Mouse (Mus musculus) heart, postnatal 4 days (tissue): Measurements from ENCODE around the gene Msh4. TPM values are rescaled to one million over a fixed set of nuclear protein-coding genes. Genes with fewer than 3 reads are reported as not detected.

Experiments
- DNase-seq: peaks from one replicate; pipeline ENCODE4 v3.0.0; 2021
- total RNA-seq, 2 experiments: library from RNA; stranded (reverse); gene quantifications; 2 replicates each; pipeline ENCODE4 v1.2.3; 2021

Gene Msh4
- total RNA-seq, result under 1 TPM; 0.29 to 0.31 TPM

GRCm38 (mm10) chr3:153906136-153906871 lies at the start of gene Msh4:
Msh4 (minus strand) TSS chr3:153906138.
- no peak for DNase-seq

GRCm38 (mm10) chr3:153948176-153948575 lies 42.2 kb upstream of the Msh4 start:
- no peak for DNase-seq

- DNase-seq, result no peak
Measured at GRCm38 (mm10) chr3:153947271-153947670, 41.3 kb upstream of the Msh4 start.

- DNase-seq, result peak; percentile 99
Measured at GRCm38 (mm10) chr3:153944335-153944990, 38.5 kb upstream of the Msh4 start, which contains the start of gene Acadm. Acadm (minus strand) TSS chr3:153944632.

- no peak for DNase-seq
Measured at GRCm38 (mm10) chr3:153943901-153944334, 38.0 kb upstream of the Msh4 start.

GRCm38 (mm10) chr3:153943003-153943640 lies 37.2 kb upstream of the Msh4 start:
- no peak for DNase-seq

- peak; percentile 27 for DNase-seq
Measured at GRCm38 (mm10) chr3:153941613-153942012, 35.7 kb upstream of the Msh4 start.

- no peak for DNase-seq
Measured at GRCm38 (mm10) chr3:153940486-153940885, 34.5 kb upstream of the Msh4 start.

GRCm38 (mm10) chr3:153940021-153940420 lies 34.1 kb upstream of the Msh4 start:
- DNase-seq, result no peak

- no peak for DNase-seq
Measured at GRCm38 (mm10) chr3:153937116-153937810, 31.3 kb upstream of the Msh4 start.

- peak; percentile 51 for DNase-seq
Measured at GRCm38 (mm10) chr3:153935878-153936277, 29.9 kb upstream of the Msh4 start.

- DNase-seq, result no peak
Measured at GRCm38 (mm10) chr3:153932461-153932860, 26.5 kb upstream of the Msh4 start.

- DNase-seq, result no peak
Measured at GRCm38 (mm10) chr3:153929526-153929925, 23.6 kb upstream of the Msh4 start.

- DNase-seq, result no peak
Measured at GRCm38 (mm10) chr3:153926333-153926732, 20.4 kb upstream of the Msh4 start.

- no peak for DNase-seq
Measured at GRCm38 (mm10) chr3:153921147-153921910, 15.4 kb upstream of the Msh4 start.

- no peak for DNase-seq
Measured at GRCm38 (mm10) chr3:153917200-153917599, 11.3 kb upstream of the Msh4 start.

- DNase-seq, result no peak
Measured at GRCm38 (mm10) chr3:153913510-153914243, 7.7 kb upstream of the Msh4 start.

GRCm38 (mm10) chr3:153912546-153913509 lies 6.9 kb upstream of the Msh4 start, which contains the start of gene Rabggtb:
Rabggtb (minus strand) TSS chr3:153913009.
- peak; percentile 97 for DNase-seq

GRCm38 (mm10) chr3:153911882-153912440 lies 6.0 kb upstream of the Msh4 start:
- DNase-seq, result no peak
